Mouse (Mus musculus) CD8-positive naive resting alpha-beta T cell, adult 57 days (primary cell): Measurements from ENCODE around the gene Asb10. TPM values are rescaled to one million over a fixed set of nuclear protein-coding genes. Genes with fewer than 3 reads are reported as not detected.

Source experiments
- total RNA-seq: library from RNA; stranded (reverse); gene quantifications from one replicate; pipeline ENCODE4 v1.2.4, GENCODE M21; 2023

The Asb10 gene
- total RNA-seq = not detected

DNA sequence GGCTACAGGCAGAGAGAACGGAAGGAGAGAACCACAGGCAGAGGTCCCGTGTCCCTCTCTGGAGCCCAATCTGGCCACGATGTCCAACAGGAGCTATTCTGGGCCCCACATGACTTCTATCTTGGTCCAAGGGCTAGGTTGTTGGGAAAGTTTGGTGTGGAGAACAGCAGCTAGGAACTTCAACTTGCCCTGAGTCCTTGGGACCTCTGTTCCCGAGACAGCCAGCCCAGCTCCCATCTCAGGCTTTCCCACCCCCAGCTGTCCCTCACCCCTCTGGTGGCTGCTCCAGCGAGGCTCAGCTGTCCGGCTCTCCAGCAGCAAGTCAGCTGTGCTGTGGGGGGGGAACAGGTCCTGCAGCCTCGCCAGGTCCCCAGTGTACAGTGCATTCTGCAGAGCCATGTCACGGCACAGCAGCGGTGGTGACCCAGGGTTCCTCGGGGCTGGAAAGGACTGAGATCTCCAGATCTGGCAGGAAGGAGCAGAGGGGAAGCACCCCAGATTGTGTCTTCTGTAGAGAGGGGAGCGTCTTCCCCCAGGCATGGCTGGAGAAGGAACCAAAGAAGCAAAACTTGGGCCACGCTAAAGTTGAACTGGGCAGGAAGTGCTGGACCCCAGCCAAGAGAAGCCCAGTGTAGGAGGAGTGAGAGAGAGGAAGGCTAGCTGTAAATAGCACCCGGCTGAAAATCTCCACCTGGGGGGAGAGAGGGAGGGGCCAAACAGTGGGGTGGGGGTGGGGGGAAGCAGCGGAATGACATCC is at the start of gene Asb10:
Gene Asb10 (minus strand): TSS at position 592 of the 757 bp plus-strand sequence.

DNA sequence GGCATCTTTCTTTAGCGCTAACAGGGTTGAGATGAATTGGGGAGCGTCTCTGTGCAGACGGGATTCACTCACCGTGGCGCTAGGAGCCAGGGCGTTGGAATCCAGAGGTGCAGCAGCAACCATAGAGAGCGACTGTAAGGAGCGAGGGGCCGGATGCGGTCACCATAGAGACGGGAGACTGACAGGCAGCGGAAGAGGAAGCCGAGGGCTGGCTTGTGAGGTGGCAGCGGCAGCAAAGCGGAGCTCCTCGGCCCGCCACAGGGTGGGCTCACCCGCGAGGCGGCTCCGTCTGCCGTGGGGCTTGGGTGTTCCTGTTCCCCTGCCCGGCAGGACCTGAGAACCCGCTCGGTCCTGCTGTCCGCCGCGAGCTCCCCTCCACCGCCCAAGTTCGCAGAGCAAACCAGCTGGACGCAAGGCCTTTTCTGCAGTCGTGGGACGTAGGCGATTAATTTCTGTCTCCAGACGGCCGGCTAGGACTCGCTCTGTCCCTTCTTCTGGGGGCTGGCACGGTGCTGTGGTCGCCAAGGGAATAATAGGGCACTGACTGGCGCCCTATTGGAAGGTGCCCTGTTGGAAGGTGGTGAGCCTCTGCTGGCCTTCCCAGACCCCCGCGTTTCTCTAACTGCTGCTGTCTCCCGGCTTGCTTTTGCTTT is 45.9 kb upstream of the Asb10 start, which contains the start of gene Chpf2:
Gene Chpf2 (plus strand): TSS at position 195 of the 653 bp plus-strand sequence.

DNA sequence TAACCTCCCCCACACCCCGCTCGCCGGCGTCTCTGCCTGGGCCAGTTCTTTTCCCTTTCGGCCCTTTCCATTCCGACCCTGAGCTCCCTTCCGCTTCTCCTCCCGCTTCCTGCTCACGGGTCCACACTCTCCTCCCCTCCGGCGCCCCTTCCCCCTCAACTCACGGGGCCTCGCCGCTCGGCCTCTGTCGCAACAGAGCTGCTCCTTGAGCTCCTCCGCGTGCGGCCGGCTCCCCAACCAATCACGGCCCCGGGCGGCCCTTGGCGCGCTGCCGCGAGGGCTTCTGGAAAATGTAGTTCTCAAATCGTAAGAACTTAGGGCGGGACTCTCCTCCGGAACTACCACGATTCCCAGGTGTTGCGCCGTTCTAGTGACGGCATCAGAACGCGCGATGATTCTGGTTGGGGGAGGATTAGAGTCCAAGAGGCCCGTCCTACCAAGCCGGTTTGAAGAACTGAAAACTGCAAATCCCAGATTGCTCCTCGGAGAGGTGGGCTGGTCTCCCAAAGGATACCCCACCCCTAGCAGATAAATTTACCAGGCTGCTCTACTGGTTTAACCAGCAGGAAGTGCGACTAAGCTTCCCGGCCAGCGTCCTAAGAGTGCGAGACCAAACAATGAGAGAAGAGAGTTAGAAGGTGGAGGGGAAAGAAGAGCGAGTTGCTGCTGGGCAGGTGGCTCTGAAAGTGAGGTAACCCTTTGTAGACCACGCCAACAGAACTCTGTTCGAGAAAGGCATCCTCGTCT is 36.6 kb upstream of the Asb10 start, which contains the start of gene Abcf2:
Gene Abcf2 (minus strand): TSS at position 285 of the 747 bp plus-strand sequence.

DNA sequence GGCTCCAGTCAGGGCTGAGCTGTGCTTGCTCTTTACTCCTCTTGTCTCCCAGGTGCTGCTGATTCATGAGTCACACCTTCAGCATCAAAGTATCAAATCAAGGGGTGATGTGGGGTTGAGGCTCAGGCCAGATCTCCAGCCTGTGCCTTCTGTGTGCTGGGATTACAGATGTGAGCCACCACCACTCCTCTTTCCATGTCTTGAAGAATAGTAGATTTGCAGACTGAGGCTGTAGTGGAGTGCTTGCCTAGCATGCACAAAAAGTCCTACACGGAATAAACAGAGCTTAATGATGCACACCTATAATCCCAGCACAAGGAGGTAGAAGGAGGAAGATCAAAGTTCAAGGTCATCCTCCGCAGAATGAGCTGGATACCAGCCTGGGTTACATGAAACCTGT is 15.9 kb upstream of the Asb10 start, which contains the start of gene 4931409K22Rik:
Gene 4931409K22Rik (minus strand): TSS at position 101 of the 400 bp plus-strand sequence.

DNA sequence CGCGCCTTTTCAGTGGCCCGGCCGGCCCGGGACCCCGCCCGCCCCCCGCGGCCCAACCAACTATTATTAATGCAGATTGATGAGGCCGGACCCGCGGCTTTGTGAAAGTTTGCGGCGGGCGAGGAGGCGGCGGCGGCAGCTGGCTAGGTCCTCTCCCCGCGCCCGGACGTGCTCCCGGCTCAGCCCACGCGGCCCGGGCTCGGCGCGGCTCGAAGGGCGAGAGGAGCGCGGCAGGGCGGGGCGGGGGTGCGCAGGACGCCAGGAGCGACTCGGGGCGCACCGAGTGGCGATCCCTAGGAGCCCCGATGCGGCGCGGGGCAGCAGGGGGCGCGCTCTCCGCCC is 13.9 kb downstream of the Asb10 start, which contains the start of gene Gbx1:
Gene Gbx1 (minus strand): TSS at position 314 of the 342 bp plus-strand sequence.

Other genes starting within 250 kb of the Asb10 start
- 5.1 TPM for gene Kcnh2, start 189.4 kb downstream of the Asb10 start, total RNA-seq
- gene Nos3, start 176.2 kb downstream of the Asb10 start, total RNA-seq = not detected
- not detected for gene Atg9b, start 148.8 kb downstream of the Asb10 start, total RNA-seq
- 19.0 TPM for gene Abcb8, start 147.3 kb downstream of the Asb10 start, total RNA-seq
- not detected for gene Asic3, start 127.6 kb downstream of the Asb10 start, total RNA-seq
- 29.1 TPM for gene Cdk5, start 117.4 kb downstream of the Asb10 start, total RNA-seq
- gene Slc4a2, start 117.1 kb downstream of the Asb10 start, total RNA-seq = 60.0 TPM
- 89.3 TPM for gene Fastk, start 95.7 kb downstream of the Asb10 start, total RNA-seq
- 21.2 TPM for gene Tmub1, start 93.1 kb downstream of the Asb10 start, total RNA-seq
- 92.4 TPM for gene Agap3, start 88.8 kb downstream of the Asb10 start, total RNA-seq
- not detected for gene Gbx1, start 13.8 kb downstream of the Asb10 start, total RNA-seq
- gene 4931409K22Rik, start 15.8 kb upstream of the Asb10 start, total RNA-seq = not detected
- 41.3 TPM for gene Abcf2, start 36.5 kb upstream of the Asb10 start, total RNA-seq
- 37.3 TPM for gene Chpf2, start 45.8 kb upstream of the Asb10 start, total RNA-seq
- not detected for gene Smarcd3, start 83.4 kb upstream of the Asb10 start, total RNA-seq
- 89.6 TPM for gene Nub1, start 144.6 kb upstream of the Asb10 start, total RNA-seq
- not detected for gene Wdr86, start 189.7 kb upstream of the Asb10 start, total RNA-seq
- gene Crygn, start 217.0 kb upstream of the Asb10 start, total RNA-seq = not detected